Mouse (Mus musculus): ENCODE results near the gene Pld4. TPM values are rescaled to one million over a fixed set of nuclear protein-coding genes. Genes with fewer than 3 reads are reported as not detected.

The Pld4 gene
- polyA plus RNA-seq, 1 experiment from 2014 or later = 5.2 TPM

DNA sequence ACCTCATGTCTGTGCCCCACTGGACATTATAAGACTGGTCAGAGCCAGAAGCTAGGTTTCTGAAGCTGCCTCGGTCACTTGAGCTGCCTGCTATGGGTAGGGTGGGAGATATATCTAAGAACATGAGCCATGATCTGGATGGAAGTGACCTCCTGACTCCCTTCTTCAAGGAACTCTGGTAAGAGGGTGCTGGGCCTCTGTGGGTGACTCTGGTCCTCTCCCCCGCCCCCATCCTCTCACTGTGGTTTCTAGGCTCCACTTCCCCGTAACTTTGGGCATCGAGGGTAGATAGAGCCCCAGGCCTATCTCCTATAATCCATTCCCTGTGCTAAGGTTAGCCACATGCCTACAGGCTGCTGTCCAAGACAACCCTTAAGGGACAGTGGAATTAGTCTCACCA, 956 bp downstream of the Pld4 start:
- H3K4me1 ChIP-seq (replicated peaks) = peaks cover 7% of the 10 kb centered on the region
- no peak for DNase-seq (ENCODE audit: low spot score)
- no peak overlapping the region for H3K27ac ChIP-seq
- no peaks in the 10 kb centered on the region for H3K9me3 ChIP-seq
- 88% methylated on average over 4 of the region's 4 CpGs for WGBS
- H3K36me3 ChIP-seq = no peaks in the 10 kb centered on the region
- no peak overlapping the region for H3K4me3 ChIP-seq
- no peaks in the 10 kb centered on the region for H3K27me3 ChIP-seq (ENCODE audit: insufficient read depth, poor library complexity, severe bottlenecking)

DNA sequence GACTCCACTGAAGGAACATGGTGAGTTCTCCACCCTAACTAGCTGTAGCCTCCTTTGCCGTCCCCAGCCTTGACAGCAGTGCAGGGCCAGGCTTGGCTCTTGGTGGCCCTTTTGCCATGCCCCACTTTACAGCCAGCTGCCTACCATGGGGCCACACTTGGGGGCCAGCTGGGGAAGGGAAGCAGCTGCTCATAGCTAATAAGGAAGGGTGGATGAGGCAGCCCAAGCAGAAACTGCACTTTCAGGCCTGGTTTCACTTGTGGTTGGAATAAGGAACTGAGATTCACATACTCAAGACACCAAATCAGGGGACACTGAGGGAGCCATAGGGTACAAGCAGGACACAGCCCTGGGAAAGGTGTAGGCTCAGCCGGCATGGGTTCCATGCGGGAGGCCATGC, 1.6 kb downstream of the Pld4 start:
- Histone ChIP-seq H3K4me1 (replicated peaks) (peaks cover 7% of the 10 kb centered on the region), H3K9me3 (no peaks in the 10 kb centered on the region), H3K4me3 (no peak overlapping the region), H3K36me3 (no peaks in the 10 kb centered on the region), H3K27me3 (ENCODE audit: insufficient read depth, poor library complexity, severe bottlenecking) (no peaks in the 10 kb centered on the region), H3K27ac (no peak overlapping the region)
- DNase-seq (ENCODE audit: low spot score) = no peak
- WGBS = 85% methylated on average over 3 of the region's 3 CpGs

DNA sequence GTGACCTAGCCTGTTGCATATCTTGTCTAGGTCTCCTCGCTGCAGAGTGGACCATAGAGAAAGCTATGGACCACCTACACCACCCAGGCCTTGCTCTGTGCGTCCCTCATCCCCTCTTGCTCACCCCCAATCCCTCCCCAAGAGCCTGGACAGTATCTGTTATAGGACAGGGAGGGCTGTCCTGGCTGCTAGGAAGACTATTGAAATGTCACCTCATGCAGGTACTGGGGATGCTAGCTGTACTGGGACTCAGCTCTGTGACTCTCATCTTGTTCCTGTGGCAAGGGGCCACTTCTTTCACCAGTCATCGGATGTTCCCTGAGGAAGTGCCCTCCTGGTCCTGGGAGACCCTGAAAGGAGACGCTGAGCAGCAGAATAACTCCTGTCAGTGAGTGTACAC, 2.7 kb downstream of the Pld4 start:
- WGBS = 81% methylated on average over 4 of the region's 4 CpGs
- no peak for DNase-seq (ENCODE audit: low spot score)
- Histone ChIP-seq H3K36me3 (no peaks in the 10 kb centered on the region), H3K9me3 (no peaks in the 10 kb centered on the region), H3K4me3 (no peak overlapping the region), H3K27me3 (ENCODE audit: insufficient read depth, poor library complexity, severe bottlenecking) (no peaks in the 10 kb centered on the region), H3K4me1 (replicated peaks) (peaks cover 7% of the 10 kb centered on the region), H3K27ac (no peak overlapping the region)

DNA sequence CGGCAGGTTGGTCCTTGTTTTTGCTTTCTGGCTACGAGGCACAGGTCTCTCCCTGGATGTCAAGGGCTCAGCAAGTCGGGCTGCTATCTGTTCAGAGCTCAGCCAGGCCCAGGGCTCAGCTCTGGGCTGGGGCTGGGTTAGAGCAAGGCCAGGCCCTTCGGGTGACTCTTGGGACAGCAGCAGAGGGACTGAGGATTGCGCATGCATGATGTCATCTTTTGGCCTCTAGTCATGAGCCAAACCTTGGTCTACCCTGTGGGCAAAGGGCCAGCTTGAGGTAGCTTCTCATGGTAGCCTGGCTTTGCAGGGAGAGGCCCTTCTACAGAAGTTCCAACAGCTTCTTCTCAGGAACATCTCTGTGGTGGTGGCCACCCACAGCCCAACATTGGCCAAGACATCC, 3.7 kb downstream of the Pld4 start:
- no peak for DNase-seq (ENCODE audit: low spot score)
- Histone ChIP-seq H3K9me3 (no peaks in the 10 kb centered on the region), H3K36me3 (no peaks in the 10 kb centered on the region), H3K4me3 (no peak overlapping the region), H3K4me1 (replicated peaks) (peaks cover 7% of the 10 kb centered on the region), H3K27me3 (ENCODE audit: insufficient read depth, poor library complexity, severe bottlenecking) (no peaks in the 10 kb centered on the region), H3K27ac (no peak overlapping the region)
- WGBS = 85% methylated on average over 5 of the region's 5 CpGs

DNA sequence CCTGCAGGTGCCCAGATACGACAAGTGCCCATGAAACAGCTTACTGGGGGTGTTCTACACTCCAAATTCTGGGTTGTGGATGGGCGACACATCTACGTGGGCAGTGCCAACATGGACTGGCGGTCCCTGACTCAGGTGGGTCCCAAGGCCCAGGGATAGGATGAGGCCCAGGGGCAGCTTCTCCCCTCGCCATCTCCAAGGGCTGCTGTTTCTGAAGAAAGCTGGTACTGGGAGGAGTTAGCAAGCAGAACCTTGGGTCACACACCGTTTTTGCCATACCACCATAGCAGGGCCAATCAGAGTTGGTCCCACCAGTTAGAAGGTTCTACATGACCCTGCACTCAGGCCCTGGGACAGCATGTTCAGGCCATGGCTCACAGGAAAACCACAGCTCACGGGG, 4.5 kb downstream of the Pld4 start:
- Histone ChIP-seq H3K36me3 (no peaks in the 10 kb centered on the region), H3K4me1 (replicated peaks) (peaks cover 7% of the 10 kb centered on the region), H3K4me3 (no peak overlapping the region), H3K27ac (no peak overlapping the region), H3K27me3 (ENCODE audit: insufficient read depth, poor library complexity, severe bottlenecking) (no peaks in the 10 kb centered on the region), H3K9me3 (no peaks in the 10 kb centered on the region)
- 90% methylated on average over 7 of the region's 7 CpGs for WGBS
- no peak for DNase-seq (ENCODE audit: low spot score)

DNA sequence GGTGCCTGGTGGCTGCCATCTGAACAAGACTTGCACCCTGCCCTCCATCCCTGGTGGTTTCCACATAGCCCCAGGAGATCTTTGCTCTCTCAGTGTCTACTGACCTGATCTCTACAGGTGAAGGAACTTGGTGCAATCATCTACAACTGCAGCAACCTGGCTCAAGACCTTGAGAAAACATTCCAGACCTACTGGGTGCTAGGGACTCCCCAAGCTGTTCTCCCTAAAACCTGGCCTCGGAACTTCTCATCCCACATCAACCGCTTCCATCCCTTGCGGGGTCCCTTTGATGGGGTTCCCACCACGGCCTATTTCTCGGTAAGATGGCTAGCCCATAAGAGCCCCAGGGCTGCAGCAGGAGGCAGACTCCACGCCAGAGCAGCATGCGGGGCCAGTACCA, 6.1 kb downstream of the Pld4 start:
- WGBS = 91% methylated on average over 7 of the region's 7 CpGs

DNA sequence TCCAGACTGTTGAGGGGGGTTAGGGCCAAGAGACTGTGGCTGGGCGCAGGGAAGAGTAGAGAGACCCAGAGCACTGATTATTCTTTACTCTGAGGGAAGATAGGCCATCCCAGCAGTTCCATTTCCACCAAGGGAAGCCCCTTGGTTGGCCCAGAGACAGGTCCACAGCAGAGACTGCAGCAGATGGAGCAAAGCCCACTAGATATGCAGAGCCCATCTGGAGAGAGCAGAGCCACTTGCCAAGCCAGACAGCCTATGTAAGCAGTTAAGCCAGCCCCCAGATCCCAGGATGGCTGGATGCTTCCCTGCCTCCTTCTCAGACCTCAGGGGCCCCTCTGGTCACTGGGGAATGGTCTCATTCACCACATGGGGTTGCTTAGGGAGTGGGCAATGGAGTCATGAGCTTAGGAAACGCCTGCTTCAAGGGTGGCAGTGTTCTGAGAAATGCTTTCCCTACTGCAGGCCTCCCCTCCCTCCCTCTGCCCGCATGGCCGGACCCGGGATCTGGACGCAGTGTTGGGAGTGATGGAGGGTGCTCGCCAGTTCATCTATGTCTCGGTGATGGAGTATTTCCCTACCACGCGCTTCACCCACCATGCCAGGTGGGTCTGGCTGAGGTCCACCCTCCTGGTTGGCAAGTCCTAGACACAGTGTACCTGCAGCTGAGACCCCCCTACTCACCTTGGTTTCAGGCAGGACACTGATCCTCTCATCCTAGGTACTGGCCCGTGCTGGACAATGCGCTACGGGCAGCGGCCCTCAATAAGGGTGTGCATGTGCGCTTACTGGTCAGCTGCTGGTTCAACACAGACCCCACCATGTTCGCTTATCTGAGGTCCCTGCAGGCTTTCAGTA, 6.8 kb downstream of the Pld4 start:
- DNase-seq (ENCODE audit: low spot score) = no peak
- H3K36me3 ChIP-seq = no peaks in the 10 kb centered on the region
- WGBS = 93% methylated on average over 16 of the region's 16 CpGs
- H3K4me1 ChIP-seq (replicated peaks) = no peaks in the 10 kb centered on the region
- no peak overlapping the region for H3K4me3 ChIP-seq
- H3K27me3 ChIP-seq (ENCODE audit: insufficient read depth, poor library complexity, severe bottlenecking) = no peaks in the 10 kb centered on the region
- H3K27ac ChIP-seq = no peak overlapping the region
- H3K9me3 ChIP-seq = no peaks in the 10 kb centered on the region

More for the DNA sequence above, 6.1 kb downstream of the Pld4 start:
- DNase-seq (ENCODE audit: low spot score) = no peak
- H3K4me3 ChIP-seq = no peak overlapping the region
- no peaks in the 10 kb centered on the region for H3K4me1 ChIP-seq (replicated peaks)
- H3K36me3 ChIP-seq = no peaks in the 10 kb centered on the region
- no peak overlapping the region for H3K27ac ChIP-seq
- no peaks in the 10 kb centered on the region for H3K27me3 ChIP-seq (ENCODE audit: insufficient read depth, poor library complexity, severe bottlenecking)
- H3K9me3 ChIP-seq = no peaks in the 10 kb centered on the region

DNA sequence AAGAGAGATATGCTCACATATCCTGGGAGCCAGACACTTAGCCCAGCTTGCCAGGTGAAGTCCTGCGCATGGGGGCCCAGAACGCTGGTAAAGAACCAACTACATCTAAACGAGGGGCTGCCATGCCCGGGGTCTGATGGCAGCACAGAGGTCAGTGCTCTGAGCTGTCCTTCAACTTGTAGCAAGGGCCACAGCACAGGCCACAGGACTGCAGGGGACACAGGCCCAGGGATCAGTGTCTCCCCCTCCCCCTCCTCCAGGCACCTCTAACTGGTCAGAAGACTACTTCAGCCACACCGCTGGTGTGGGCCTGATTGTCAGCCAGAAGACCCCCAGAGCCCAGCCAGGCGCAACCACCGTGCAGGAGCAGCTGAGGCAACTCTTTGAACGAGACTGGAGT, 7.7 kb downstream of the Pld4 start:
- Histone ChIP-seq H3K27ac (no peak overlapping the region), H3K4me1 (replicated peaks) (no peaks in the 10 kb centered on the region), H3K4me3 (no peak overlapping the region), H3K9me3 (no peaks in the 10 kb centered on the region), H3K36me3 (no peaks in the 10 kb centered on the region), H3K27me3 (ENCODE audit: insufficient read depth, poor library complexity, severe bottlenecking) (no peaks in the 10 kb centered on the region)
- 88% methylated on average over 8 of the region's 8 CpGs for WGBS
- DNase-seq (ENCODE audit: low spot score) = no peak

DNA sequence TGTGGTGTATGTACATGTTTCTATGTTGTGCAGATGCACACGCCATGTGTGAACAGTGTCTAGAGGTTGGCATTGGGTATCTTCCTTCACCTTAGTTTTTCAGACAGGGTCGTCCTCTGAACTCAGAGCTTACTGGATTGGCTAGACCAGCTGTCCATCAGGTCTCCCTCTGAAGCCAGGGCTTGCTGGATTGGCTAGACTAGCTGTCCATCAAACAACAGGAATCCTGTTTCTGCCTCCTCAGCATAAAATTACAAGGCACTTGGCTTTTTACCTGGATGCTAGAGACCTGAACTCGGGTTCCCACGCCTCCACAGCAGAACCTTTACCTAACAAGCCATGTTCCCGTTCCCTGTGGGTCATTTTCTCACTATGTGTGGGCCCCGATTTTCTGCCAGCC, 8.6 kb downstream of the Pld4 start:
- peaks cover 5% of the 10 kb centered on the region; the same call in 1 of the 2 replicates for H3K4me1 ChIP-seq (replicated peaks)
- 0 out of 2 replicates have a peak, but pooled peaks cover 3% of the 10 kb centered on the region for H3K9me3 ChIP-seq
- H3K4me3 ChIP-seq = no peak overlapping the region
- H3K36me3 ChIP-seq = no peaks in the 10 kb centered on the region
- 86% methylated on average over 6 of the region's 6 CpGs for WGBS
- no peaks in the 10 kb centered on the region for H3K27me3 ChIP-seq (ENCODE audit: insufficient read depth, poor library complexity, severe bottlenecking)
- H3K27ac ChIP-seq = no peak overlapping the region
- no peak for DNase-seq (ENCODE audit: low spot score)

DNA sequence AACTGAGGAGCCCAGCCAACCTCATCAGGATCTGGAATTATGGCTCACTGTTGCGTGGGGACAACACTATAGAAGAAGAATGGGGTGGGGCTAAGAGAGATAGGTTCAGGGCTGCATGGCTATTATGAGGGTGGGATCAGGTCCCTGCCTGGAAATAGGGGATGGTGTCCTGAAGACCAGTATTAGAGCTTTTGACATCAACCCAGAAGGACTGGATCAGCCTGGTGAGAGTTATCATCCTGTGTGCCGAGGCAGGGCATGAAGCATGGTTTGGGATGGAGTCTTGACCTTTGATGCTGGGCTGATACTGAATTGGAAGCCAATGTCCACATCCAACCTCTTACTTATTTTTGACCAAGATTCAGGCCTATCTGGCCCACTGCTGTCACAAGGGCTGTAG, 9.3 kb downstream of the Pld4 start:
- DNase-seq (ENCODE audit: low spot score) = no peak
- Histone ChIP-seq H3K27me3 (ENCODE audit: insufficient read depth, poor library complexity, severe bottlenecking) (no peaks in the 10 kb centered on the region), H3K4me1 (replicated peaks) (peaks cover 5% of the 10 kb centered on the region; the same call in 1 of the 2 replicates), H3K4me3 (no peak overlapping the region), H3K27ac (no peak overlapping the region), H3K9me3 (peaks cover 3% of the 10 kb centered on the region; the same call in 1 of the 2 replicates), H3K36me3 (no peaks in the 10 kb centered on the region)
- WGBS = 75% methylated on average over 2 of the region's 2 CpGs

DNA sequence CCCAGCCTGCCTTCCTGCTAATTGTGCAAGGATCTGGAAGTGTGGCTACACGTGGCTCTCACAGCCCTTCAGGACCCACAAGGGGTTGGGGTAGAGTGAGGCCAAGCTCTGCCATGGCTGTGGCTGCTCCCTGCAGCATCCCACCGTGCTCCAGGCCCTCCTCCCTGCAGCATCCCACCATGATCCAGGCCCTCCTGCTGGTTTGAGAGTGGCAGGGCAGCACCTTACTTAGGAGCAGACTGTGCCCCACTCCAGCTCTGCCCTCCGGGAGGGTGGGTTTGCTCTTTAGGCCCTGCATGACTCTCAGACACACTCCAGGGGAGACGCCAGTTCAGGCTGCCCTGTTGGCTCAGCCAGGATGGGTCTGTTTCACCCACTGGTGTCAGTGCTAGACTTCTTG, 9.9 kb downstream of the Pld4 start:
- no peak for DNase-seq (ENCODE audit: low spot score)
- Histone ChIP-seq H3K27ac (peak overlapping the region; percentile 14; the same call in 1 of the 2 replicates), H3K4me1 (replicated peaks) (peaks cover 5% of the 10 kb centered on the region; the same call in 1 of the 2 replicates), H3K27me3 (ENCODE audit: insufficient read depth, poor library complexity, severe bottlenecking) (no peaks in the 10 kb centered on the region), H3K4me3 (no peak overlapping the region), H3K36me3 (no peaks in the 10 kb centered on the region), H3K9me3 (peaks cover 3% of the 10 kb centered on the region; the same call in 1 of the 2 replicates)
- 84% methylated on average over 4 of the region's 4 CpGs for WGBS

DNA sequence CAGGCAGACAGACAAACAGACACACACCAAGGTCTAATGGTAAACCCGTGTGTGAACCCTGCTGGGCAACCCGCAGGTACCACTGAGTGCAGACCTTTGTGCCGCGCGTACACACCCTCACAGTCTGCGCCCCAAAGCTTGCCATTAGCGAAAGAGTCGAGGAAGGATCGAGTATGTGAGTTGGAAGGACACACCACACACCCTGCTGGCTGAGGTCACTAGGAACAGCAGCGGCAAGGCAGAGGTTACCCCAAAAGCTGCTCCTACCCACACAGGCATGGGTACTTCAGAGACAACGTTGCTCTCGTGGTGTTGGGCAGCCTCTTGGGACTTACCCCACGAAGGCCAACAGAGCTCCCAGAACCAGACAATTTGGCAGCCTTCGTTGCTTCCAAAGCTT, 11.9 kb downstream of the Pld4 start:
- Histone ChIP-seq H3K4me3 (no peak overlapping the region), H3K9me3 (peaks cover 5% of the 10 kb centered on the region; the same call in 1 of the 2 replicates), H3K27ac (no peak overlapping the region), H3K4me1 (replicated peaks) (peaks cover 5% of the 10 kb centered on the region; the same call in 1 of the 2 replicates), H3K36me3 (no peaks in the 10 kb centered on the region), H3K27me3 (ENCODE audit: insufficient read depth, poor library complexity, severe bottlenecking) (no peaks in the 10 kb centered on the region)
- no peak for DNase-seq (ENCODE audit: low spot score)
- 92% methylated on average over 14 of the region's 14 CpGs for WGBS

DNA sequence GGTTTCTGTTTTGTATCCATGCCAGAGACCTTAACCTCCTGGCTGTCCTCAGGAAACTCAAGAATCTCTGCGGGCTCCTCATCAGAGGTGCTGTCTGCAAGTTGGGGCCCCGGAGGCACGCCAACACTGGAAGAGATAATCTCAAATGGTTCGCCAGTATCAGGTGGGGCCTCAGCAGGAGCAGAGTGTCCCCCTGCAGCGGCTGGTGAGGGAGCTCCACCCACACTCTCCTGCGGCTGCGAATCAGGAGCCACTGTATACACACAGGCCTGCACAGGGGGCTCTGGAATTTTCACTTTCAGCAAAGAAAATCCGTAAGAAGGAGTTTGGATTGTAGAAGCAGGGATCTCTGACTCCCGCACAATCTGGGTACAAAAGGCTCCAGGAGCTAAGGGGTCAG, 12.9 kb downstream of the Pld4 start:
- H3K4me1 ChIP-seq (replicated peaks) = peaks cover 5% of the 10 kb centered on the region; the same call in 1 of the 2 replicates
- H3K4me3 ChIP-seq = no peak overlapping the region
- DNase-seq (ENCODE audit: low spot score) = no peak
- 45% methylated on average over 9 of the region's 9 CpGs for WGBS
- H3K27me3 ChIP-seq (ENCODE audit: insufficient read depth, poor library complexity, severe bottlenecking) = no peaks in the 10 kb centered on the region
- no peaks in the 10 kb centered on the region for H3K36me3 ChIP-seq
- H3K27ac ChIP-seq = peak overlapping the region; percentile 16; the same call in 1 of the 2 replicates
- H3K9me3 ChIP-seq = peaks cover 5% of the 10 kb centered on the region; the same call in 1 of the 2 replicates
